Mouse (Mus musculus) gastrocnemius, adult 2 months (tissue): ENCODE measurements around the gene Rbfox1. TPM values are rescaled to one million over a fixed set of nuclear protein-coding genes. Genes with fewer than 3 reads are reported as not detected.

ENCODE experiments used
- DNase-seq: peaks from one replicate; pipeline ENCODE4 v3.0.0; 2022
- H3K27ac ChIP-seq: fragments of 200-600 bp; 2 replicates; pipeline ENCODE4 v1.8.1; 2022; ENCODE audit warnings: mild to moderate bottlenecking
- H3K4me3 ChIP-seq: fragments of 200-600 bp; 2 replicates; pipeline ENCODE4 v1.8.1; 2022; ENCODE audit warnings: mild to moderate bottlenecking, moderate library complexity
- CTCF ChIP-seq: fragments of 200-600 bp; IDR thresholded peaks from 2 replicates; pipeline ENCODE4 v1.8.1; 2022; ENCODE audit warnings: antibody characterized with exemption, mild to moderate bottlenecking, moderate library complexity
- intact Hi-C: fragments of 180-260 bp; cut with DNase I; formaldehyde crosslinking; loops from one replicate; pipeline ENCODE4 v1.15.1; 2025
- long read RNA-seq, 2 experiments: library from polyadenylated mRNA; stranded (forward); transcript quantifications; one replicate each; pipeline ENCODE4 v2.0.0; 2021
- total RNA-seq, 2 experiments: library from RNA; stranded (reverse); gene quantifications; 2 replicates each; pipeline ENCODE4 v1.2.3; 2021

Gene Rbfox1
- total RNA-seq, result 100 to 1,000 TPM; 194 to 277 TPM
- long read RNA-seq, experiment 1, partial matches to known transcripts, result 4 of 36 reads
- long read RNA-seq, experiment 1, other reads (novel, unspliced or antisense), result 28 of 36 reads
- long read RNA-seq, experiment 2, transcript Rbfox1-203 (13 exons, 1,407 nt), result major isoform, 5 of 34 reads
- long read RNA-seq, experiment 2, partial matches to known transcripts, result 1 of 34 reads
- long read RNA-seq, experiment 2, other reads (novel, unspliced or antisense), result 28 of 34 reads

GRCm38 (mm10) chr16:5884746-5885689 is at the start of gene Rbfox1:
Rbfox1 (plus strand) TSS chr16:5885355.
- no peak within 1 kb of the TSS for H3K27ac ChIP-seq
- TF ChIP-seq CTCF, result no peak
- intact Hi-C loops, result no loop called here
- DNase-seq, result no peak
- H3K4me3 ChIP-seq, result no peak within 1 kb of the TSS

DNA sequence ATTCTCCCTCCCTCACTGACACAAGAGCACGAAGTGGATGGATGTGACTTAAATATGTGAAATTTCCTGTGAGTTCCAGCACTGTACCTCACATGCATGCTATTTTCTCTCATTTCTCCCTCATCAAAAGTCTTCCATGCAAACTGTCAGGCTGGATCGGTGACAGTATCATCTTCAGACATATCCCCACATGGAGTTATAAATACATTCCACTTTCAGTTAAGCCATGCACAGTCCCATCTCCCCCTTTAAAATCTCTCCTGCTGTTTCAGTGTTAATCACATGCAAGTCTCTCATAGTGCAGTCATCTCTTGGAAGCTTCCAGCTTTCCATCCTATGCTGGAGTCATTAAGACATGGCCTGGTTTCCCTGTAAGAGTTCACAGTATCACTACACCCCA is 48.4 kb upstream of the Rbfox1 start:
- no peak for DNase-seq
- TF ChIP-seq CTCF, result no peak

DNA sequence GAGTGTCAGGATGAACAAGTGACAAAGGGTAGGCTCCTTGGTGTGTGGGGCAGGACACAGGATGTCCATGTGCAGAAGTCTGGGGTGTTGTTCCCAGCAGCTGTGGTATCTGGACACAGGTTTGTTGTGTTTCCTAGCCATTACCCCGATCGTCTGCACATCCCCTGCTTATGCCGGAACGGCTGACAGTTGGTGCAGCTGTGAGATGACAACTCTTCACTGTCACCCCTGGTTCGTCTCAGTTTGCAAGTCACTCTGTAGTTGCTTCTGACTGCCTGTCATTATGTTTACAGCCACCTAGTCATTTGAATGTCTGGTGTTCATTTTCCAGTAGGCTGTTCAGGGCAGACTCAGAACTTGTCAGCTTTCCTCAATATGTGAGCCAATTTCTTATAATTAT is 44.0 kb upstream of the Rbfox1 start:
- no peak overlapping the region for H3K4me3 ChIP-seq
- H3K27ac ChIP-seq, result no peak overlapping the region
- no peak for TF ChIP-seq CTCF
- DNase-seq, result no peak
- intact Hi-C loops, result no loop called here

More for the DNA sequence above, 48.4 kb upstream of the Rbfox1 start:
- H3K27ac ChIP-seq, result no peak overlapping the region
- H3K4me3 ChIP-seq, result no peak overlapping the region
- intact Hi-C loops, result no loop called here

DNA sequence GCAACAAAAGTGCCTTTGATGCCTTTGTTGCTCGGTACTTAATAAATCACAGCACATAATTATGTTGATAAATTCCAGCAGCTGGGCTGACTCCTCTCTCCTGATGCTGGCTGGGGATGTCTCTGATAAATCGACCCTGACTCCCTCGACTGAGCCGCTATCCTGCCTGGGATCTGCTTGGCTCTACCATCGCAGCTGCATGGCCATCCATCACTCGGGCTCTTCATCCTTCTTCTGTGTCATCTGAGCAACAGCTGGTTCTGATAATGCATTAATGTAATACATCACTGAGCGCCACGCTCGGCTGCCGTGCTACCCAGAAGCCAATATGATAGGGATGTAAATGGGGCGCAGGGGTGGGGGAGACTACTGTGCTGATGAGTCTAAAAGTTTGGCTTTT is 39.5 kb upstream of the Rbfox1 start:
- intact Hi-C loops, result no loop called here
- Histone ChIP-seq H3K27ac (no peak overlapping the region), H3K4me3 (no peak overlapping the region)
- TF ChIP-seq CTCF, result no peak
- no peak for DNase-seq

- intact Hi-C loops, result no loop called here
Observed at GRCm38 (mm10) chr16:5853055-5853454, 32.1 kb upstream of the Rbfox1 start.

GRCm38 (mm10) chr16:5864350-5864749 is 20.8 kb upstream of the Rbfox1 start:
- intact Hi-C loops, result no loop called here
- Histone ChIP-seq H3K27ac (no peak overlapping the region), H3K4me3 (no peak overlapping the region)
- no peak for DNase-seq
- no peak for TF ChIP-seq CTCF

More at GRCm38 (mm10) chr16:5853055-5853454, 32.1 kb upstream of the Rbfox1 start:
- Histone ChIP-seq H3K4me3 (no peak overlapping the region), H3K27ac (no peak overlapping the region)
- TF ChIP-seq CTCF, result no peak
- DNase-seq, result no peak

- H3K4me3 ChIP-seq, result no peak overlapping the region
- no peak overlapping the region for H3K27ac ChIP-seq
- intact Hi-C loops, result no loop called here
- TF ChIP-seq CTCF, result no peak
- no peak for DNase-seq
Observed at GRCm38 (mm10) chr16:5866966-5867365, 18.2 kb upstream of the Rbfox1 start.

- no peak for TF ChIP-seq CTCF
- H3K27ac ChIP-seq, result no peak overlapping the region
- H3K4me3 ChIP-seq, result no peak overlapping the region
- DNase-seq, result peak; percentile 18
- intact Hi-C loops, result no loop called here
Observed at GRCm38 (mm10) chr16:5870391-5870790, 14.8 kb upstream of the Rbfox1 start.

DNA sequence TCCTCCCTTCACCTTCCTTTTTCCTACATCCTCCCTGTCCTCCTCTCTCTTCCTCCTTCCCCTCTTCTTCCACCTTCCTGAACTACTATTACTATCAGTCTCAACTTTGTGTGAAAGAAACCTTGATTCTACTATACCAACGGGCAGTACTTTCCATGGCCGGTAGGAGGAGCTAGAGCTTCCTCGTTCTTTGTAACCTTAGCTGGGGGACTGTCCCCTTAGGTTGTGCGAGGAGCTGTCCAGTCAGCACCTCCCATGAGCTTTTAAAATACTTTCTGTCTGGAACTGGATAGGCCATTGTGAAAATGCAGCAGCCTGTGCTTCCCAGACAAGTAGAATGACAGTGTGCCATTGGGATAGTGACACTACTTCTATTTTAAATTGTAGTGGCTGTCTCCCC is 3.3 kb upstream of the Rbfox1 start:
- Histone ChIP-seq H3K4me3 (no peak overlapping the region), H3K27ac (no peak overlapping the region)
- intact Hi-C loops, result no loop called here
- peak; percentile 45 for TF ChIP-seq CTCF
- no peak for DNase-seq

DNA sequence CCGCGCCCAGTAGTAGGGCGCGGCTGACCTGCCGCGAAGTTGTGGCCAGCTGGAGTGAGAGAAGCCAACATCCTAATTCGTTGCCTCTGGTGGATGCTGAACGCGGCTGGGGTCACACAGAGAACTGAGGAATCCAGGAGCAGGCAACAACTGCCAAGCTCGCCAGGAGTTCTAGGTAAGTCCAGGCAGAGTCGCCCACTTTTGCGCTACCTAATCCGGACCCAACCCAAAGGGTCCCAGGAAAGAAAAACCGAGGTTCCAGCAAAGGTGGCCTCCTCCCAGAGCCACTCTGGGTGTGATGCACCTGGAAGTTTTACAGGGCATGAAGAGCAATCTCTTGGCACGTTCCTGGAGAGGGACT is 515 bp downstream of the Rbfox1 start:
- no peak for DNase-seq
- Histone ChIP-seq H3K27ac (no peak overlapping the region), H3K4me3 (no peak overlapping the region)
- TF ChIP-seq CTCF, result no peak
- intact Hi-C loops, result no loop called here

DNA sequence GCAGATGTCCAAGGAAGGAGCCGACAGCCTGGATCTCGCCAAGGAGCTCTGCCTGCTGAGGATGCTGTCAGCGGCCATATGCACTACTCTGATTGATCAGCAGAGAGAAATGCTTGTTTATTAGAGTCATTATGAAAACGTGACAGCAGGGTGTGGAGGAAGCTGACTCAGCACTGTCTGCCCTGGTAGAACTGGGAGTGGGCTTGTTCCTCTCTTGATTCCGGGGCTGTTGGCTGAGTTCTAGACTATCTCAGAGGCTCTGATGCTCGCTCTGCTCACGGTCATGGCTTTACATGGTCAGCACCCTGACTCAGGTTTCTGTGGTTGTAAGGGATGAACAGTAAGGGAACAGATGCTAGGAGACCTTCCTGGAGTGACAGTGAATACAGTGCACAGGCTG is 10.4 kb downstream of the Rbfox1 start:
- Histone ChIP-seq H3K4me3 (no peak overlapping the region), H3K27ac (no peak overlapping the region)
- TF ChIP-seq CTCF, result no peak
- DNase-seq, result no peak
- intact Hi-C loops, result no loop called here

DNA sequence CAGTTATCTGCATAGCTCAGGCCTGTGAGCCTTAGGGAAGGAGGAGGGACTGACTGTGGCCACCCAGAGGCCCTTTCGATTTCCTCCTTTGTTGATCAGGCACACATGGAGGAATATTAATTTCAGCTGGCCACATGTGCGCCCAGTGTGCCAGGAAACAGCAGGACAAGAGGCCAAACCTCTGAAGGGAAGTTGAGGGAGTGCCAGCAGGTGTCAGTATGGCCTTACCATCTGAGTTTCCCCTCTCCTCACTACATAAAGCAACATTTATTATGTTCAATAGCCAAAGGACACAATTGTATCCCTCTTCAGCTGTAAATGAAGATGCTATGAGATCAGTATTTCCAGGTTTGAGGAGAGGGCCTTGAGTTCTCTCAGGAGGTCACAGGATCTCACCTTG is 13.2 kb downstream of the Rbfox1 start:
- no peak overlapping the region for H3K27ac ChIP-seq
- no peak overlapping the region for H3K4me3 ChIP-seq
- TF ChIP-seq CTCF, result peak; percentile 23; the same call in 1 of the 2 replicates
- no peak for DNase-seq
- intact Hi-C loops, result no loop called here

DNA sequence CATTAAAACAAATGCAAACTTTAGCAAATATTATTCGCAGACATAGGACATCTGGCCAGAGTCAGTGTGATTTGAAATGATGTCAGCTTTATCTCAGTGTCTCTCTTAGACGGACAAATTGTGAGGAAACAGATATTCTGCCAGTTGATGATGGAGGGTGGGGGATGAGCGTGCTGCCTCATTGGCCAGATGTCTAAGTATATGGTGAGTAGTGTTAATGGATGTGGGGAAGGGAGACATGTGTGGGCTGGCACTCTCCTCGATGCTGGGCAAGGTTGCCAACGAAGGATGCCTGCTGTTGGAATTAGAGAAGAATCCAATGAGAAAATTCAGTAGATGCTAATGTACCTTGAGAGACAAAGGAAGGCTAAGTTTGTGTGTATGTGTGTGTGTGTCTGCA is 25.6 kb downstream of the Rbfox1 start:
- DNase-seq, result no peak
- no peak overlapping the region for H3K4me3 ChIP-seq
- TF ChIP-seq CTCF, result no peak
- intact Hi-C loops, result no loop called here
- no peak overlapping the region for H3K27ac ChIP-seq
